Mouse (Mus musculus) liver, embryonic 14.5 days (tissue): ENCODE data around the gene Lrrc18. TPM values are rescaled to one million over a fixed set of nuclear protein-coding genes. Genes with fewer than 3 reads are reported as not detected.

Experiments
- ATAC-seq: fragments of 200-750 bp; cut with Nextera tagmentation; 2 replicates; pipeline ENCODE4 v1.8.0; 2017; ENCODE audit warnings: moderate number of reproducible peaks, mild to moderate bottlenecking, moderate library complexity; ENCODE audit not compliant: insufficient read depth
- DNase-seq, 3 experiments: peaks; one replicate each; pipeline ENCODE4 v3.0.0-alpha.2; 2012 to 2013; ENCODE audit warnings: low read depth in 3 of 3, low spot score in 3 of 3
- H3K27ac ChIP-seq: fragments of 300-500 bp; sonication (generic); 2 replicates; pipeline ENCODE4 v1.5.1; 2014; ENCODE audit warnings: moderate library complexity, mild to moderate bottlenecking, control low read depth, inconsistent platforms
- H3K27me3 ChIP-seq: fragments of 300-500 bp; sonication (generic); 2 replicates; pipeline ENCODE4 v1.6.1; 2014; ENCODE audit warnings: mild to moderate bottlenecking, low read length, moderate library complexity; ENCODE audit not compliant: control insufficient read depth, insufficient read depth
- H3K36me3 ChIP-seq: fragments of 300-500 bp; sonication (generic); replicated peaks from 2 replicates; pipeline ENCODE4 v1.6.1; 2014; ENCODE audit warnings: low read depth; ENCODE audit not compliant: control insufficient read depth, insufficient read depth
- H3K4me1 ChIP-seq, 2 experiments: fragments of 200-500 bp in 1 of 2; fragments of 300-500 bp in 1 of 2; sonication (generic) in 1 of 2; replicated peaks; 2 replicates each; pipeline ENCODE4 v1.6.1; 2012 to 2014; ENCODE audit warnings: antibody characterized with exemption in 1 of 2, inconsistent platforms in 1 of 2, low read length in 1 of 2; ENCODE audit not compliant: control insufficient read depth in 2 of 2, insufficient read depth in 2 of 2
- H3K4me2 ChIP-seq: fragments of 300-500 bp; sonication (generic); 2 replicates; pipeline ENCODE4 v1.6.1; 2014; ENCODE audit warnings: low read depth, mild to moderate bottlenecking, control low read depth, moderate library complexity
- H3K4me3 ChIP-seq, 2 experiments: fragments of 200-500 bp in 1 of 2; fragments of 300-500 bp in 1 of 2; sonication (generic) in 1 of 2; 2 replicates each; pipeline ENCODE4 v1.5.1; 2012 to 2014; ENCODE audit warnings: low read depth in 2 of 2, low read length in 2 of 2, mild to moderate bottlenecking in 2 of 2, control low read depth in 1 of 2, inconsistent platforms in 1 of 2, moderate library complexity in 1 of 2; ENCODE audit not compliant: insufficient read depth in 1 of 2
- H3K9ac ChIP-seq: fragments of 300-500 bp; sonication (generic); replicated peaks from 2 replicates; pipeline ENCODE4 v1.6.1; 2014; ENCODE audit warnings: mild to moderate bottlenecking, control low read depth, moderate library complexity
- H3K9me3 ChIP-seq: fragments of 300-500 bp; sonication (generic); 2 replicates; pipeline ENCODE4 v1.6.1; 2016; ENCODE audit warnings: low read length, mixed read lengths; ENCODE audit not compliant: control insufficient read depth
- CTCF ChIP-seq: IDR thresholded peaks from 2 replicates; pipeline ENCODE4 v1.5.1; 2016; ENCODE audit warnings: antibody characterized with exemption, low read depth, control low read depth
- EP300 ChIP-seq: IDR thresholded peaks from 2 replicates; pipeline ENCODE4 v1.6.1; 2016; ENCODE audit warnings: antibody characterized with exemption, low read depth
- WGBS: fragments of 180-500 bp; shearing (Covaris S2); extraction: QIAGEN DNeasy Blood & Tissue Kit; methylation state at CpG from one replicate; pipeline ENCODE4 v1.1.7; 2014; ENCODE audit not compliant: insufficient replicate concordance; 5-methylcytosine and 5-hydroxymethylcytosine counted together
- polyA plus RNA-seq, 2 experiments: library from polyadenylated mRNA; depleted of rRNA in 1 of 2; stranded (reverse) in 1 of 2; unstranded in 1 of 2; fragments of >200 nt; fragmentation: Nextera tagmentation in 1 of 2; extraction: Ambion mirVana in 1 of 2; gene quantifications; 2 replicates each; pipeline versions ENCODE4 v1.2.1 to v1.2.3; 2012 to 2014

Gene Lrrc18
- polyA plus RNA-seq, 2 experiments: 0.02 to 0.08 TPM

- Histone ChIP-seq H3K36me3 (no peaks in the 10 kb centered on the region), H3K4me2 (no peak overlapping the region), H3K27me3 (no peaks in the 10 kb centered on the region), H3K4me3 (no peak overlapping the region), H3K9me3 (no peaks in the 10 kb centered on the region), H3K4me1 (no peaks in the 10 kb centered on the region), H3K27ac (no peak overlapping the region), H3K9ac (no peak overlapping the region)
- TF ChIP-seq CTCF (no peak), EP300 (no peak)
- WGBS: 40% methylated on average over 3 of the region's 3 CpGs
- ATAC-seq: no peak
- no peak for DNase-seq
Measured at GRCm38 (mm10) chr14:33036811-33037210, 45.6 kb downstream of the Lrrc18 start.

GRCm38 (mm10) chr14:33045217-33045616 lies 54.0 kb downstream of the Lrrc18 start:
- DNase-seq: no peak
- Histone ChIP-seq H3K9ac (no peak overlapping the region), H3K27me3 (no peaks in the 10 kb centered on the region), H3K4me2 (no peak overlapping the region), H3K9me3 (no peaks in the 10 kb centered on the region), H3K4me3 (no peak overlapping the region), H3K27ac (no peak overlapping the region), H3K4me1 (no peaks in the 10 kb centered on the region), H3K36me3 (no peaks in the 10 kb centered on the region)
- no peak for TF ChIP-seq CTCF
- TF ChIP-seq EP300: no peak
- 69% methylated on average over 3 of the region's 3 CpGs for WGBS
- no peak for ATAC-seq

GRCm38 (mm10) chr14:33053441-33053840 lies 62.3 kb downstream of the Lrrc18 start:
- Histone ChIP-seq H3K4me3 (no peak overlapping the region), H3K4me2 (no peak overlapping the region), H3K36me3 (no peaks in the 10 kb centered on the region), H3K9me3 (no peaks in the 10 kb centered on the region), H3K27me3 (no peaks in the 10 kb centered on the region), H3K27ac (no peak overlapping the region), H3K4me1 (no peaks in the 10 kb centered on the region), H3K9ac (no peak overlapping the region)
- TF ChIP-seq CTCF (no peak), EP300 (no peak)
- ATAC-seq: no peak
- WGBS: 66% methylated on average over 8 of the region's 8 CpGs
- DNase-seq: no peak

GRCm38 (mm10) chr14:33058881-33059660 lies 67.9 kb downstream of the Lrrc18 start:
- H3K4me1 ChIP-seq: no peaks in the 10 kb centered on the region
- no peak overlapping the region for H3K9ac ChIP-seq
- H3K27ac ChIP-seq: no peak overlapping the region
- no peak overlapping the region for H3K4me3 ChIP-seq
- ATAC-seq: no peak
- TF ChIP-seq CTCF (no peak), EP300 (no peak)
- no peaks in the 10 kb centered on the region for H3K36me3 ChIP-seq
- DNase-seq: no peak
- no peaks in the 10 kb centered on the region for H3K9me3 ChIP-seq
- no peaks in the 10 kb centered on the region for H3K27me3 ChIP-seq
- H3K4me2 ChIP-seq: no peak overlapping the region
- WGBS: 63% methylated on average over 7 of the region's 7 CpGs

- TF ChIP-seq EP300 (no peak), CTCF (no peak)
- H3K27ac ChIP-seq: no peak overlapping the region
- no peaks in the 10 kb centered on the region for H3K4me1 ChIP-seq
- 70% methylated on average over 5 of the region's 5 CpGs for WGBS
- ATAC-seq (no peak), DNase-seq (no peak)
- H3K4me3 ChIP-seq: no peak overlapping the region
- no peaks in the 10 kb centered on the region for H3K27me3 ChIP-seq
- no peaks in the 10 kb centered on the region for H3K9me3 ChIP-seq
- no peak overlapping the region for H3K9ac ChIP-seq
- no peak overlapping the region for H3K4me2 ChIP-seq
- no peaks in the 10 kb centered on the region for H3K36me3 ChIP-seq
Measured at GRCm38 (mm10) chr14:33062996-33063395, 71.8 kb downstream of the Lrrc18 start.

Other genes with a start within 250 kb of the Lrrc18 start
- 1.3 and 1.5 TPM in 2 replicates for gene Tmem273, start 205.4 kb upstream of the Lrrc18 start, polyA plus RNA-seq (2012; rRNA removed)
- gene Tmem273, start 205.4 kb upstream of the Lrrc18 start, polyA plus RNA-seq (2014; fragmentation: Nextera tagmentation; extraction: Ambion mirVana): 0.94 and 1.4 TPM in 2 replicates
- 0.02 and 0.05 TPM in 2 replicates for gene Fam170b, start 157.4 kb upstream of the Lrrc18 start, polyA plus RNA-seq (2012; rRNA removed)
- gene Fam170b, start 157.4 kb upstream of the Lrrc18 start, polyA plus RNA-seq (2014; fragmentation: Nextera tagmentation; extraction: Ambion mirVana): not detected in 2 replicates
- gene Vstm4, start 134.6 kb upstream of the Lrrc18 start, polyA plus RNA-seq (2012; rRNA removed): 1.2 and 1.6 TPM in 2 replicates
- 3.3 and 3.4 TPM in 2 replicates for gene Vstm4, start 134.6 kb upstream of the Lrrc18 start, polyA plus RNA-seq (2014; fragmentation: Nextera tagmentation; extraction: Ambion mirVana)
- gene Wdfy4, start 194.1 kb downstream of the Lrrc18 start, polyA plus RNA-seq (2012; rRNA removed): 1.2 and 2.6 TPM in 2 replicates
- 1.2 TPM in 2 replicates for gene Wdfy4, start 194.1 kb downstream of the Lrrc18 start, polyA plus RNA-seq (2014; fragmentation: Nextera tagmentation; extraction: Ambion mirVana)
- gene Arhgap22, start 222.6 kb downstream of the Lrrc18 start, polyA plus RNA-seq (2012; rRNA removed): 2.0 and 2.3 TPM in 2 replicates
- 2.6 and 3.3 TPM in 2 replicates for gene Arhgap22, start 222.6 kb downstream of the Lrrc18 start, polyA plus RNA-seq (2014; fragmentation: Nextera tagmentation; extraction: Ambion mirVana)